Mouse (Mus musculus) olfactory bulb, adult 2 months (tissue): Measurements from ENCODE around the gene Fibcd1.

Experiments
- CTCF ChIP-seq: fragments of 200-500 bp; IDR thresholded peaks from 2 replicates; pipeline ENCODE4 v1.5.1; 2012; ENCODE audit warnings: low read depth, mild to moderate bottlenecking, low read length, moderate library complexity; ENCODE audit not compliant: insufficient read depth
- POLR2A ChIP-seq: fragments of 200-500 bp; IDR thresholded peaks from 2 replicates; pipeline ENCODE4 v1.6.1; 2012; ENCODE audit warnings: mild to moderate bottlenecking, low read depth, low read length, moderate library complexity; ENCODE audit not compliant: insufficient read depth

- no peak for TF ChIP-seq CTCF
- TF ChIP-seq POLR2A: no peak
Measured at GRCm38 (mm10) chr2:31888871-31889270, 43.1 kb upstream of the Fibcd1 start.
